Mouse (Mus musculus) adrenal gland, postnatal 36 days (tissue): ENCODE results near the gene Phyhd1. TPM values are rescaled to one million over a fixed set of nuclear protein-coding genes. Genes with fewer than 3 reads are reported as not detected.
A peak's percentile ranks its signal among the peaks of the same experiment; 100 is the strongest.

Source experiments
- DNase-seq, 2 experiments: peaks; one replicate each; pipeline ENCODE4 v3.0.0; 2021; ENCODE audit warnings: mixed read lengths in 1 of 2
- total RNA-seq, 2 experiments: library from RNA; stranded (reverse); gene quantifications; 2 replicates each; pipeline ENCODE4 v1.2.3; 2021

The Phyhd1 gene
- total RNA-seq, 2 experiments from 2014 or later = 15.3 to 19.5 TPM

DNA sequence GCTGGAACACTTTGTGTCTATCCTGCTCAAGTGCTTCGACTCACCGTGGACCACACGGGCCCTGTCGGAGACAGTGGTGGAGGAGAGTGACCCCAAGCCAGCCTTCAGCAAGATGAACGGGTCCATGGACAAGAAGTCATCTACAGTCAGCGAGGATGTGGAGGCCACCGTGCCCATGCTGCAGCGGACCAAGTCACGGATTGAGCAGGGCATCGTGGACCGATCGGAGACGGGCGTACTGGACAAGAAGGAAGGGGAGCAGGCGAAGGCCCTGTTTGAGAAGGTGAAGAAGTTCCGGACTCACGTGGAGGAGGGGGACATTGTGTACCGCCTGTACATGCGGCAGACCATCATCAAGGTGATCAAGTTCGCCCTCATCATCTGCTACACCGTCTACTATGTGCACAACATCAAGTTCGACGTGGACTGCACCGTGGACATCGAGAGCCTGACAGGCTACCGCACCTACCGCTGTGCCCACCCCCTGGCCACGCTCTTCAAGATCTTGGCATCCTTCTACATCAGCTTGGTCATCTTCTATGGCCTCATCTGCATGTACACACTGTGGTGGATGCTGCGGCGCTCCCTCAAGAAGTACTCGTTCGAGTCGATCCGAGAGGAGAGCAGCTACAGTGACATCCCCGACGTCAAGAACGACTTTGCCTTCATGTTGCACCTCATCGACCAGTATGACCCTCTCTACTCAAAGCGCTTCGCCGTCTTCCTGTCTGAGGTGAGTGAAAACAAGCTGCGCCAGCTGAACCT lies 10.2 kb upstream of the Phyhd1 start:
- DNase-seq = no peak

DNA sequence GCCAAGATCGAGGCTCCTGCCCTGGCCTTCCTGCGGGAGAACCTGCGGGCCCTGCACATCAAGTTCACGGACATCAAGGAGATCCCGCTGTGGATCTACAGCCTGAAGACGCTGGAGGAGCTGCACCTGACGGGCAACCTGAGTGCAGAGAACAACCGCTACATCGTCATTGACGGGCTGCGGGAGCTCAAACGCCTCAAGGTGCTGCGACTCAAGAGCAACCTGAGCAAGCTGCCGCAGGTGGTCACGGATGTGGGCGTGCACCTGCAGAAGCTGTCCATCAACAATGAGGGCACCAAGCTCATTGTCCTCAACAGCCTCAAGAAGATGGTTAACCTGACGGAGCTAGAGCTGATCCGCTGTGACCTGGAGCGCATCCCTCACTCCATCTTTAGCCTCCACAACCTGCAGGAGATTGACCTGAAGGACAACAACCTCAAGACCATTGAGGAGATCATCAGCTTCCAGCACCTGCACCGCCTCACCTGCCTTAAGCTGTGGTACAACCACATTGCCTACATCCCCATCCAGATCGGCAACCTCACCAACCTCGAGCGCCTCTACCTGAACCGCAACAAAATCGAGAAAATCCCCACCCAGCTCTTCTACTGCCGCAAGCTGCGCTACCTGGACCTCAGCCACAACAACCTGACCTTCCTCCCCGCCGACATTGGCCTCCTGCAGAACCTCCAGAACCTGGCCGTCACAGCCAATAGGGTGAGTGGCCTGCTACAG lies 9.2 kb upstream of the Phyhd1 start:
- no peak for DNase-seq

DNA sequence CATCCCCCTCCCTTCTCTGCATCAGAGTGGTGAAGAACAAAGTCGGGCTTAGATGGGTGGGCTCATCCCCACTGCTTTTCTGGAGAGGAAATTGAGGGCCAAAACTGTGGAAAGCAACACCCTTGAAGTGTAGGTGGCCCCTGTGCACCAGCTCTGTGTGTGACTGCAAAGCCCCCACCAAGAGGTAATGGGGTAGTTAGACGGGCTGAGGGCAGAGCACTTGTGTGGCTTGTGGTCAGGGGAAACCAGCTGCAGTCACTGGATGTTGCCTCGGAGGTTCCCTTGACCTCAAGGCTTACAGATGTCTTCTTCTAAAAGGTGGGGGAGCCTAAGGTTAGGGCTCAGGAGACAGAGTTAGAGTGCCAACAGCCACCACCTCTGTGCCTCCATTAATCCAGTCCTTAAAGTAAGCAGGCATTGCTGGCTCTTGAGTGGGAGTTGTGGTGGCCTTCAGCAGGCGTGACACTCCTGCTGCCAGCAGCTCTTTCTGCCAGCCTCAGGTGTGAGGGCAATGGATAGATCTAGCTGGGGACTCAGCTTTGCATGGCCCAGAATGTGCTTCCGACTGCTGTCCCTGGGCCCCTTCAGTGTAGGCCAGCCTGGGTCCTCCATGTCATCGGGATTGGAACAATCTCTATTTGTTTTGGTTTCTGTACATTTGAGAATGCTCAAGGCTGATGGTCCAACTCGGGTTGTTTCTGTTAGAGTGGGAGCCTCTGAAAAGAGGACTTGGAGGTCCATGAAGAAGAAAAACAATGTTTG lies 8.1 kb upstream of the Phyhd1 start:
- no peak for DNase-seq

DNA sequence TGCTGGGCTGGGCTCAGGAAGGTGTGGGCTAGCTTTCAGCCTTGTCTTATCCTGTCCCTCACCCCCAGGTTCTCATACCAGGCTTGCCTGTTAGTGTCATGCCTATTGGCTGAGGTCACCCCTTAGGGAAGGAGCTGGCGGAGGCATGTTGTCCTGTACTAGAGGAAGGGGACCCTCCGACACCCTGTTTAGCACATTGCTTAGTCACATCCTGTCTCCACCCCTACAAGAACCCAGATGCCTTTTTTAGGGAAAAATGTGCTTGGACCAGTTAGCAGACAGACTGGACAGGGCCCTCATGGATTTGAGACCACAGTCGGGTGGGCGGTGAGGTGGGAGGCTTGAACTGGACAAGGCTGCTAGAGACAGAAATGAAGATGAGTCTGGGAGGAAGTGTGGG lies 7.4 kb upstream of the Phyhd1 start:
- DNase-seq = no peak

DNA sequence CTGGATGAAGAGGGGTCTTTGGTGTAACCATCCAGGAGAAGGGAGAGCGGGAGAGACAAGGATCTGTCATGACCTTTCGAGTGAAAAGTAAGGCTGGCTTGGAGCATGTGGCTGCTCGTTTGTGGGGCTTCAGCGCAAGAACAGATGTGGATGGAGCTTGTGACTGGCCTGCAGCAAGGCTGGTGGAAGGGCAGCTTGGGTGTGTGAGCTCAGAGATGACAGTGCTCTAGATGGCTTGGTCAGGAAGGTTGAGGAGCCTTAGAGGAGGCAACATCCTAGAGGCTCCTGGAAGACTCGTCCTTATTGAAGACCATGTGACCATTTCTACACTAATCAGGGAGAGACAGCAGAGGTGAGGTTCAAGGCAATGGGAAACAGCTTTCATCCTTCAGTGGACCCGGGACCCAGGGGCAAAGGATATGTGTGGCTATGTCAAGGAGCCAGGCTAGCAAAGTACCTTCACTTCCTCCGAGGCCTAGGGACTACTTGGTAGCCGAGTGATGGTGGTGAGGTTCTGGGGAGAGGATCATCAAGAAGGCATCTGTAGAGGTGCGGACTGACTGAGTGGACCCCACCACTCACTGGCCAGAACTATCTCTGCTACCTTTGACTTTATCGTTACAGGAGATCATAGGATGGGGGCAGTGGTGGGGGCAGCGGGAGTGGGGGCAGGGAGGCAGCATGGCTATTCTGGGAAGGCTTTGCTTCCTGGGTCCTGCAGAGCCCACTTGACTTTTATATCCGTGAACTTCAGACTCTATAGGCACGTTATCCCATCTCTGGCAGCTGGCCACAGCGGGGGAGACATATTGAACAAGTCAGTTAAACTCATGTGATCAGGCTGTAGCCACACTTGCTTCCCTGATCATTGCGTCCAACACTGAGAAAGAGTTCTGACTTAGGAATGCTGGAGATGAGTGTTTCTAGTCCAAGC lies 6.6 kb upstream of the Phyhd1 start:
- DNase-seq = no peak

DNA sequence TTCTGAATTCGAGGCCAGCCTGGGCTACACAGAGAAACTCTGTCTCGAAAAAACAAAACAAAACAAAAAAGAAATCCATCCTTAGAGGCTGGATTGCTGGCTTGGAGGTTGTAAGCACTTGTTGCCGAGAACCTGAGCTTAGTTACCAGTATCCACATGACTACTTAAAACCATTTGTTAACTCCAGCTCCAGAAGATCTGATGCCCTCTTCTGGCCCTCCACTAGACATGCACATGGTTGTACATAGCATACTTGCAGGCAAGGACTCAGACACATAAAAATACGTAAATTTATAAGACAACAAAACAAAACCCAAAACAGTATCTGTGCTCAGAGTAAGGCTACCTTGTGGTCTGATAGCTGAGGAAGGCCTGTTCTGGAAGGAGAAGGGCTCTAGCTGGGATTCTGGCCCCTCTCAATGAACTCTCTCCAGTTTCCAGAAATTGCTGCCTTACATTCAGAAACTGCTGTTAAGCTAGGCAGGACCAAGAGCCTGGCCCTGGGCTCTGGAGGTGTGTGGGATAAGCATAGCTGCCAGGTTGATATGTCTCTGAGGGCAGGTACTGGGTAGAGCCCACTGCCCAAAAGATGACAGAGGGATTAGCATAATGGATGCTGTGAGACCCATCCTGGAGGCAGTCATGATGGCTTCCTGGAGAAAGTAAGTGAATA lies 4.8 kb upstream of the Phyhd1 start:
- DNase-seq = no peak

DNA sequence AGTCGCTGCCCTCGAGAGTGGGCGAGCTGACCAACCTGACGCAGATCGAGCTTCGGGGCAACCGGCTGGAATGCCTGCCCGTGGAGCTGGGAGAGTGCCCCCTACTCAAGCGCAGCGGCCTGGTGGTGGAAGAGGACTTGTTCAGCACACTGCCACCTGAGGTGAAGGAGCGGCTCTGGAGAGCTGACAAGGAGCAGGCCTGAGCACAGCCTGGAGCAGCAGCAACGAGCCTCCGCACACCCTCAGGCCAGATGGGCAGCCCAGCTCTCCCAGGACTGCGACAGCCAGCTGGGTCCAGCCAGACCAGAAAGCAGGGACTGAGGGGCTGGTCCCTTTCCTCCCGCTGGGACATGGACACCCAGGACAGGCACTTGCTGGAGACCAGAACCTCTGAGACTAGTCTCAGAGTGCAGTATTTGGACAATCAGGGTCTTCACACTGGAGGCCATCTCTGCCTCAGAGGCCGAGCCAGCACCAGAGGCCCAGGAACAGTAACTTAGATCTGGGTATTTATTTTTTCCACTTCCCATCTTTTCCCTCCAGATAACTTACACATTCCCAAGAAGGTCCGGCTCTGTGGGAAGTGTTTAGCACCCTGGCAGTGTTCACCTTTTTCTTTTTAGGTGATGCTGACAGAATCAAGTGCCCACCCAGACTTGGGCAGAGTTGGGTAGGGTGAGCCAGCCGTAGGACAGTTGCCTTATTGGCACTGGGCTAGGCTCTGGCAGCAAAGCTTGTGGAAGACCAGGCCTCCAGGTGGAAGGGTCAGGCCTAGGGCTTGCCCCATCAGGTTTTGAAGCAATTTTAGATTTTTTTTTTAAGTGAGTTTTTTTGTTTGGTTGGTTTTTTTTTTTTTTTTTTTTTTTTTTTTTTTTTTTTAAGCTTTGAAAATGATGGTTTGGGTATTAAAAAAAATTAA lies 3.8 kb upstream of the Phyhd1 start:
- DNase-seq = no peak

DNA sequence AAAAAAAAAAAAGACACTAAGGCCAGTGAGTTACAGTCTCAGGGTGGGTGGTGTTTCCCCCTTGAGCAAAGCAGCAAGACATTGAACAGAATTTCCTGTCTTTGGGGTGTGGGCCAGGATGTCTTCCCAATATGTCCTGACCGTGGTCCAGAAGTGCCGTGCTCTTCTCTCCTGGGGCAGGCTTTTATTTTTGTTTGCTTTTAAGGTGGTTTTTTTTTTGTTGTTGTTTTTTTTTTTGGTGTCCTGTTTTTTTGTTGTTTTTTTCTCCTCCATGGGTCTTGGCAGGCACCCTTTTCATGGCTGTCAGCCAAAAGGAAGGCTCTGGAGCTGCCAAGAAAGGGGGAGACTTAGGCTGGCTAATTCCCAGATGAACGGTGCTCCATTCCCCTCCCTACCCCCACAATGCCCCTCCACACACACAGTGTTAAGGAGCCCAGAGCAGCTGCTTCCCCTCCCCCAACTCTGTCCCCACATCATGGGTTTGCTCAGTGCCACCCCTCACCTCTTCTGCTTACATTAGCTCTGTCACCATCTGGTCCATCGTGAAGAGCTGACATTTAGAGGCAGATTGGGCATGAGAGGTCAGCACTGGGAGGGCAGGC lies 3.1 kb upstream of the Phyhd1 start:
- peak; percentile 71 to 75 for DNase-seq

DNA sequence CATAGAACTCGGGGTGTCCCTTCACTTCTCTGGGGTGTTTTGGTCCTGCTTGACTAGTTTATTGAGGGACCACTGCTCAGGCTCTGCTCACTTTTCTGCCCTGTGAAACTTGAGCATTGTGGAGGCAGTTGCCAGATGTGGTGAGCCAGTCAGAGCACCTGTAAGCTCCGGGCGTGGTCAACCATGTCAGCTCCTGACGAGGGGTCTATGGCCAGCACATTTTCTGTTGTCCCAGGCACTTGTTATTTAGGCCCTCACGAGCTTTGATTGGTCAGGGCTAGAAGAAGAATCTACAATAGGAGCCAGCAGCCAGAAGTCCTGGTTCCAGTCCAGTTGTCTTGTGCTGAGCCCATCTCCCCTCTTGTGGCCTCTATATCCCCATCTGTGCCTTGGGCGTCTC lies 2.2 kb upstream of the Phyhd1 start:
- no peak for DNase-seq

DNA sequence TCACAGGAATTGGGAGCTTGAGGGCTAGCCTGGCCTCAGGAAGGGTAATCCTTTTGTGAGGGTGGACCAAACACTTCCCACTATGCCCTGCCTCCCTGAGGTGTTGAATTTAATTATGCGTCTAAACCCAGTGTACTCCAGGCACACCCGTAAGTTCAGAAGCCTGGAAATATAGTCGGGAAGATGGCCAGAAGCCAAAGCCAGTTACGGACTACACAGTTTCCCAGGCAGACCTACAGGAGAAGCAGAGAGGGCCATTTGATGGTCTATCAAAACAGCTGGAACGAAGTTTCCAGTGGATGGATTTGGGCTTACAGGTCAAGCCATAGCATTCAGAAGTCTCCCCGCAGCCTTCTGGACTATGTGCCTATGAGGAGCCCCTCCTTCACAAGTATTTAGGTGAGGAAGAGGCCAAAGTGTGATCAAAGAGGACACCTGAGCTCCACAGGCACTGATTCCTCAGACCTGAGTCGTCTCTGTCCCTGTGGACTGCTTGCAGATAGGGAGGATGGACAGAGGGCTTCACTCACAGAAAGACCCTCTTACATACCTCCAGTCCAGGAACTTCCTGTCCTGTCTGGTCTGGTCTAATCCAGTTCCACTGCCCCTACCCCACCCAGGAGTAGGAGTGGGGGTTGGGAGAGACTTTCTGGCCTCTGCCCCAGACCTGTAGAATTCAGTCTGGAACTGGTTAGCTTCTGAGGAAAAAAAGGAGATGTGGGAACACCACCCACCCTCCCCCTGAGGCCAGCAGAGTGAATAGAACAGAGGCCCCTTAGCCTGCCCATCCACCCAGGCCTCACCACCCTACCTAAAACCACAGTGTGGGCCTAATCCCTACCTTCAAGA lies 1.1 kb upstream of the Phyhd1 start:
- DNase-seq = no peak

DNA sequence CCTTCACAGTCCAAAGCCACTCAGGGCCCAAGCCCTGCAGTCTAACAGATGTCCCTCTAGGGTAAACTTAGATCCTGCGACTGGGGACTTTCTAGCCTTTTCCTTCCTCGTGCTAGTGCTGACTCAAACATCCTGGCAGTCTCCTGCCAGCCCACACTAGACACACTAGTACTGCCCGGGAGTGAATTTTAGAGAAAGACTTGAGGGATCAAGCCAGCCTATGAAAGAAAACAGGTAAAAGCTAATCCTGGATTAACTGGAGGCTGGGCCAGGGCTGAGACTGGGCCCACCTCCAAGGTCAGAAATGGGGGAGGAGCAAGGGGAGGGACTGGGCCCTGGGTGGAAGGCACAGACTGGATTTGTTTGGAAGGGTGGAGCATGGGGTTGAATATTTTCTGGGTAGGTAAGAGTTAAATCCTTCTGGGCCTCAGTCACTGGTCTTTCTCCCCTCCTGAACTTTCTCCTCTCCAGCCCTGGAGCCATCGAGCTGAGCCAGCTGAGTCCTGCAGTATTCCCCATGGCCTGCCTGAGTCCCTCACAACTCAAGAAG lies 464 bp downstream of the Phyhd1 start:
- DNase-seq = peak; percentile 75 to 87

DNA sequence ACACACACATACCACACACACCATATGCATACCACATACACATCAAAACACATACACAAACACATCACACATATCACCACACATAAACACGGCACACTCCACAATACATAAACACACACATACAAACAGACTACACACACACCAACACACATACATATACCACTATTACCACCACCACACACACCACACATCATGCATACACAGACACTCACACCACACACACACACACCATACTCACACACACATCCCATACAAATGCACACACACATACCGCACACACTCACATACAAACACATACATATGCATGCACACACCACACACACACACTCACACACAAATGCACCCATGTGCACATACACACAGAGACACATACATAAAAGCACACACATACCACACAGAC lies 1.5 kb downstream of the Phyhd1 start:
- no peak for DNase-seq

DNA sequence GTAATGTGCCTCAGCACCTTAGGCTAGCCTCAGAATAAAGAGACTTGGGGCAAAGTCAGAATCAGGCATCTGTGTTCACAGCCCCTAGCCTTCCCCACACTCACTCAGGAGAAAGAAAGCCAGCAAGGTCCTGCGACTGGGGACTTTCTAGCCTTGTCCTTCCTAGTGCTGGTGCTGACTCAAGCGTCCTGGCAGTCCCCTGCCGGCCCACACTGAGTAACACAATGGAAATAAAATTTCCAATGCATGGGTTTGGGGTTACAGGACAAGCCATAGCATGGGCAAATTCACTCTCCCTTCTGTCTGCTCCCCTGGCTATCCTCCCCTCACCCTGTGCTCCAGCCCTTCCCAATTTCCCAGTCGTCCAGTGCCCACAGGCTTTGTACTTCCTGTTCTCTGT lies 2.4 kb downstream of the Phyhd1 start:
- DNase-seq = peak; percentile 48 to 54

DNA sequence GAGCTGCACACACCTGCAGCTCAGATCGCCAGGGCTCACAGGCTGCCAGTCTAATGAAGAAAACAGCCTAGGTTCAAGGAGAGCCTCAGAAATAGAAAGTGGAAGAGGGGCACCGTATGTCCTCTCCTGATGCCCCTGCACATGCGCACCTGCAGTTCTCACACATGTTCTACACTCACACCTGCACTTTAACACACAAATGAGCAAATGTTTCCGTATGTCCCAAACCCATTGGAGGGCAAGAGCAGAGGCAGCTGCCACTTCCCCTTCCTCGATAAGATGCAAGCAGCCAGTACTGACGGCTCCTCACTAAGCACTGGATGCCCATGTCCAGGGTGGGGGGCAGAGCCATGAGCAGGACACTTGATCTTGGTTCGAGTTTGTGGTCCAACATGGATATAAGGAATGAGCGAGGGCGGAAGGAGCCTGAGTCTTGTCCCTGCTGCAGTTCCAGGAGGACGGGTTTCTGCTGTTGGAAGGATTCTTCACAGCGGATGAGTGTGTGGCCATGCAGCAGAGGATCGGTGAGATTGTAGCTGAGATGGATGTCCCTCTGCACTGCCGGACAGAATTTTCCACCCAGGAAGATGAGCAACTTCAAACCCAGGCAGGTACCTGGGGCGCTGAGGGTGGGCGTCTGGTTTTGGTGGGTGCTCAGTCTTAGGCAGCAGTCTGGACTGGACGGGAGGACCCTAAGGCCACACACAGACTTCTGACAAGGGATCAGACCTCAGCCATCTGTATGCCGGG lies 3.4 kb downstream of the Phyhd1 start:
- DNase-seq = no peak

DNA sequence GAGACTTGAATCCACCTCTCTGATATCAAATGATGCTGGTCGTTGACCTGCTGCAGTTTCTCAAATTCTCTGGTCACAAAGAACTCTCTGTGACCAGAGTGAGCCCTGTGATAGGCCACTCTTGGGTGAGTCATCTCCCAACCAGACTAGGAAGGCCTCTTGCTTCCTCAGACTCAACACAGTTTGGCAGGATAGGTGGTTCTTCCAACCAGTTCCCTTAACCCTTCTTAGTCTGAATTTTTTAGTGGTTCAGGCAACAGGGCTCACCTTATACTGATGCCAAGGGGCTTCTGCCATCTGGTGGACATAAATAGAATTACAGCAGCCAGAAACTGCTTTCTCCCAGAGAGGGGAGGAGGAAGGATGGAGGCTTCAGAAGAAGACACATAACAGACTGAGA lies 4.1 kb downstream of the Phyhd1 start:
- DNase-seq = peak; percentile 73 to 75

DNA sequence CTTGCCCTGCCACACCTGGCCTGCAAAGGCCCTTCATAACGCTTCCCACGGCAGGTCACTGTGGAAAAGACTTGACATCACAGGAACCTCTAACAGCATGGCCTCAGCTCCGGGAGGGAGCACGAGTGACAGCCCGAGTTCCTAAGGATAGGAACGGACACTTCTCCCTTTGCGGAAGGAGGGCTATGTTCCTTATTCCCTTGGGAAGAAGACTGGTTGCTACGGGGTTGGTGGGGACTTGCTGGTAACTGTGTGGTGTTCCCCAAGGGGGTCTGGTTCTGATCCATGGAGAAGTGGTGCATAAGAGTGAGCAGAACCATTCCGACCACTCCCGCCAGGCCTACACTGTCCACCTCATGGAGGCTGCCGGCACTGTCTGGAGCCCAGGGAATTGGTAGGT lies 14.7 kb downstream of the Phyhd1 start, which contains the start of gene Gm28038:
Gm28038 (plus strand) TSS at position 301 of the 400 bp plus-strand sequence.
- no peak for DNase-seq

DNA sequence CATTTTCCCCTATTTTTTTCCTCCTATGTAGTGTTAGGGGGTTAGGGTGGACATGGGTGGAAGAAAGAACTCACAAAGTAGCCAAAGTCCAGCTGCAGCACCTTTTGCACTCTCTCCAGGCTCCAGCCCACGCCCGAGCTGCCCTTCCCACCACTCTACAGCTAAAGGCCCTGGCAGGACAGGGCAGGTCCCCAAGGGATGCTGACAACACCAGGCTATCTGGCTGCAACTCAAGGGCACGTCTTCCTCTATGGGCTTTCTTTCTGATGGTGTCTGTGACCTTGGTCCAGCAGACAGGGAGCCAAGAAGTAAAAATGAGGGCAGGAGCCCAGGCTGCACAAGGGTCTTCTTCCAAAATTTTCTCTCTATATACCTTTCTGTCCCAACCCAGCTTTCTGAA lies 15.6 kb downstream of the Phyhd1 start:
- DNase-seq = peak; percentile 76 to 80

DNA sequence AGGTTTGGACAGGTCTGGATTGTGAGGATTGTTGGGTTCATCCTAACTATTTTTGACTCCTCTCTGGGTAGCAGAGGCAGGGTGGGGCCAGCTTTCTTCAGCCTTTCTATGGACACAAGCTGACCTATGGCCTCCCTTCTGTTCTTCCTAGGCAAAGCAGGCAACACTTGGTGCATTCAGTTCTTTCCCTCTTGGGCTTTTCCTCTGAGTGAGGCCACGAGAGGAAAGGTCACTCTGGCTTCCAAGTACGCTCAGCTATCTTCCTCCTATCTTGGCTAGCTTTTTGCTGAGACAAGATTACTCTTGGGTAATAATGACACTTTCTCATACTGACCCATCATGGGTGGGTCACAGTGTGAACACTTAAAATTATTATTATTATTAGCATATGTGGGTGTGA lies 17.2 kb downstream of the Phyhd1 start:
- DNase-seq = no peak
